Mouse (Mus musculus): ENCODE data around the gene Ugt1a9. TPM values are rescaled to one million over a fixed set of nuclear protein-coding genes. Genes with fewer than 3 reads are reported as not detected.

Ugt1a9 gene
- polyA plus RNA-seq, 1 experiment from 2014 or later = not detected

DNA sequence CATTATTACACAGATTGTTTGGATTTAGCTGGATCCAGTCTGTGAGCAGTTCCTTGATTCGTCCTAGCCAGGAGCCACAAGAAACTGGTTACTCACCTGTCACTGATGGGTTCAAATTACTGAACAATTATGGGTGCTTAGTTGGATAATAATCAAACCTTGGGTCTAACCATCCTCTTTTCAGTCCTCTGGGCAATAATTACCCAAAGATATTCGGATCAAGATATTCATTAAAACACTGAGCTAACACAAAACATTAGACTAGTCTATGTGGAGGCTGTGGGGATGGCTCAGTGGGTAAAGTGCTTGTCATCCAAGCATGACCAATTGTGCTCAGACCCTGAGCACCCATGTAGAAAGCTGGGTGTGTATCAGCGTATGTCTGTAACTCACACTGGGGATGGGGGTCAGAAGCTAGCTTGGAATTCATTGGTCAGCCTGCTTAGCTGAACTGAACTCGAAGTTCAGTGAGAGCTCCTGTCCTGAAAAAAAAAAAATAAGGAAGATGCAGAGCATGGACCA, 165.4 kb downstream of the Ugt1a9 start:
- no peak overlapping the region for H3K27ac ChIP-seq
- WGBS = 69% methylated on average over 4 of the region's 4 CpGs
- peaks cover 97% of the 10 kb centered on the region for H3K9me3 ChIP-seq
- no peak overlapping the region for H3K4me2 ChIP-seq (replicated peaks)
- H3K4me3 ChIP-seq = no peak overlapping the region
- no peak overlapping the region for H3K9ac ChIP-seq
- no peaks in the 10 kb centered on the region for H3K27me3 ChIP-seq (replicated peaks)
- ATAC-seq (ENCODE audit: low FRiP score, low read depth) = no peak
- no peaks in the 10 kb centered on the region for H3K36me3 ChIP-seq
- H3K4me1 ChIP-seq = no peaks in the 10 kb centered on the region

DNA sequence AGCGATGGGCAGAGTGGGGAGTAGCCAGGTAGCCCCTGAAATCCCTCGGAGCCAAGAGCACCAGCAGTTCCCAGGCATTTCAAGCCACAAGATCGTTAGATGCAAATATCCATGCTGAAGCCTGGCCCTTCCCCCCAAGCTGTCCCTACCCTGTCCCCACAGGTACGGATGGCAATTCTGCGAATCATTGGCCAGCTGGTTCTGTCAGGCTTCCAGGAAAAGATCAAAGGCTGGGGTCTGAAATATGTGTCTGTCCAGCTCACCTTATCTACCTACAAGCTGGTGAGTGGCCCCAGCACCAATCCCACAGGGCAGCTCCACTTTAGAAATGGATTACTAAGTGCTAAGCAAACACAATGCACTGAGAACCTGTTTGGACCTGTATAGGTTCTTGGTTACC, 166.7 kb downstream of the Ugt1a9 start:
- Histone ChIP-seq H3K4me2 (replicated peaks) (no peak overlapping the region), H3K36me3 (no peaks in the 10 kb centered on the region), H3K4me3 (no peak overlapping the region), H3K4me1 (no peaks in the 10 kb centered on the region), H3K9me3 (peaks cover 95% of the 10 kb centered on the region), H3K9ac (no peak overlapping the region), H3K27me3 (replicated peaks) (no peaks in the 10 kb centered on the region), H3K27ac (no peak overlapping the region)
- 81% methylated on average over 5 of the region's 5 CpGs for WGBS
- no peak for ATAC-seq (ENCODE audit: low FRiP score, low read depth)

DNA sequence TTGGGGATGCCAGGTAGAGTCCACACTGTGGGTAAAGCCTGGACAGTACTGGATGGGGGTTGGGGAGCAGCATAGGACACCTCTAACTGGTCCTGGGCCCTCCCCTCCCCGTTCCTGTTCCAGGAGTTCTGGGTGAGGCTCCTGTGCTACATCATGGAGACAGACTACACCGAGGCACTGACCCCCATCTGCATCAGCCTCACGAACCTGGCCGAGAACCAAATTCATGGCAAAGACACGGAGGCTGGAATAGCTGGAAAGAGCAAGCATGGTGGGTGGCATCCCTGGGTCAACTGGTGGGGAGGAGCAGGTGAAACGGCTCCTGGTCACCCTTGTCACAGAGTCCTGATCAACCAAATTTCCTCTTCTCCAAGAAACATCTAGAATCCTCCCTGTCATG, 168.2 kb downstream of the Ugt1a9 start:
- WGBS = 80% methylated on average over 6 of the region's 6 CpGs
- H3K4me2 ChIP-seq (replicated peaks) = no peak overlapping the region
- no peak for ATAC-seq (ENCODE audit: low FRiP score, low read depth)
- no peak overlapping the region for H3K9ac ChIP-seq
- H3K4me3 ChIP-seq = no peak overlapping the region
- H3K36me3 ChIP-seq = no peaks in the 10 kb centered on the region
- no peaks in the 10 kb centered on the region for H3K4me1 ChIP-seq
- H3K27me3 ChIP-seq (replicated peaks) = no peaks in the 10 kb centered on the region
- H3K9me3 ChIP-seq = peaks cover 93% of the 10 kb centered on the region
- H3K27ac ChIP-seq = no peak overlapping the region

DNA sequence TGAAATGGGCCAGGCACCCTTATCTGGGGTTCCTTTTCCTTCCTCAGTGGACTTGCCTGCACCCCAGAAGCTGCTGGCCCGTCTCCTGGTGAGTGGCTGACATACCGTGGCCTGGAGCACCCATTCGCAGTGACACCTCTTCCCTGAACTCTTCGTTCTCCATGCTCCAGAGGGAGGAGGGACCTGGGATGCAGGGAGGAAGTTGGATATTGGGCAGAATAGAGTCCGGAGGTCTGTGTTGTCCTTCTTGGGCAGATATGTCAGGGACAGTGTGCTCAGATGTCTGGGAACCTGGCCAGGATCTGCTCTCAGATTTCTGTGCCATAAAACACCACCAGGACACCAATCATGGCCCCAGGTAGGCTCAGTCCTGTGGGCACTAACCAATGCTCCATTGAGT, 169.5 kb downstream of the Ugt1a9 start:
- Histone ChIP-seq H3K27me3 (replicated peaks) (no peaks in the 10 kb centered on the region), H3K36me3 (no peaks in the 10 kb centered on the region), H3K27ac (no peak overlapping the region), H3K9me3 (peaks cover 93% of the 10 kb centered on the region), H3K4me2 (replicated peaks) (no peak overlapping the region), H3K4me3 (no peak overlapping the region), H3K9ac (no peak overlapping the region), H3K4me1 (no peaks in the 10 kb centered on the region)
- no peak for ATAC-seq (ENCODE audit: low FRiP score, low read depth)
- 73% methylated on average over 5 of the region's 5 CpGs for WGBS

DNA sequence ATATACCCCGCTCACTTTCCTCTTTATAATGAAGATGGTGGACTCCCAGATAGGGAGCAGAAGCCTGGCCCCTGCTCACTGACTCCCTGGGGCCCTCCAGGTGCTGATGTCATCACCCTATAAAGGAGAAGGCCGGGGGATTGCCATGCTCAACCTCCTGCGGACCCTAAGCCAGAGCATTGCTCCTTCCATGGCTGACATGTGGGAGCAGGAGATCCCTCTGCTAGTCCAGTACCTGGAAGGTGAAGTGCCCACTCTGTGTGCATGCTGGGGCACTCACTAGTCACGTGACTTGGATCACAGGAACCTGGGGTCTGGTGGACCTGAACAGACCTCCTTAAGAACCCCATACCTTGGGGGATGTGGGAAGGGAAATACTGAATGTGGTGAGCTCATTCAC, 170.0 kb downstream of the Ugt1a9 start:
- H3K27me3 ChIP-seq (replicated peaks) = no peaks in the 10 kb centered on the region
- H3K27ac ChIP-seq = no peak overlapping the region
- H3K4me3 ChIP-seq = no peak overlapping the region
- no peaks in the 10 kb centered on the region for H3K4me1 ChIP-seq
- no peak overlapping the region for H3K9ac ChIP-seq
- WGBS = 78% methylated on average over 4 of the region's 4 CpGs
- H3K9me3 ChIP-seq = peaks cover 93% of the 10 kb centered on the region
- H3K4me2 ChIP-seq (replicated peaks) = no peak overlapping the region
- no peak for ATAC-seq (ENCODE audit: low FRiP score, low read depth)
- H3K36me3 ChIP-seq = no peaks in the 10 kb centered on the region

DNA sequence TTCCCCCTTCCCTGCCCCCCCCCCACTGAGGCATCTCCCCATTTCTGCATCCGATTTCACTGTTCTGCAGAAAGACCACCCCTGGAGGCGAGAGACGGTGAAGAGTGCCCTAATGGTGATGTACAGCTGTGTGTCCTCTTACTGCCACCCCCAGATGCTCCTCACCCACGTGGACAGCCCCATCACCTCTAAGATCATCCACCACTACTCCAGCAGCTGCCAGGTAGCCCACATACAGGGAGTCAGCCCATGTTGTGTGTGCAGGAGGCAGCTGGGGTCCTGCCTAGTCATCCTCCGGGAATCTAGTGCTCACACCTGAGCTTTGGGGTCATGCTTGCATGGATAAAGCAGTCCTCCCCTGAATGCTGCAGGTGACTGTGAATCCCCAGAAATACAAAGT, 173.3 kb downstream of the Ugt1a9 start:
- no peak overlapping the region for H3K4me3 ChIP-seq
- peaks cover 96% of the 10 kb centered on the region for H3K9me3 ChIP-seq
- H3K9ac ChIP-seq = no peak overlapping the region
- no peak overlapping the region for H3K4me2 ChIP-seq (replicated peaks)
- no peaks in the 10 kb centered on the region for H3K27me3 ChIP-seq (replicated peaks)
- WGBS = 66% methylated on average over 5 of the region's 5 CpGs
- H3K36me3 ChIP-seq = no peaks in the 10 kb centered on the region
- H3K4me1 ChIP-seq = no peaks in the 10 kb centered on the region
- H3K27ac ChIP-seq = no peak overlapping the region
- no peak for ATAC-seq (ENCODE audit: low FRiP score, low read depth)

DNA sequence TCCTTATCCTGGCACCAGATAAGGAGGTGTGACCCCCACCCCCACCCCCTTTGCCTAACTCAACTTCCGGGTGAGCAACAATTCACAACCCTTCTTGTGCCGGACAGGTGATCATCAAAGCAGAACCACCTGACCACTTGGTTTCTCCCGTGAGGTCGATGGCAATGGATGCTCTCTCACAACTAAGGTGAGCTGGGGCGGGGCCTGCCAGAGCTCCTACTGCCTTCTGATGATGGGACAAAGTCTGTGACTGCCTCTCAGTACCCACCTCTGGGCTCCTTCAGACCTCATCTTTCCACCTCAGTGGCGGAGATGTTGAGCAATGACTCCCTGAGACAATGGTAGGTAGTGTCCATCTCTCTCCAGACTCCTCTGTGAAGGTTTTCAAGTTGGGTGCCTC, 175.3 kb downstream of the Ugt1a9 start:
- Histone ChIP-seq H3K4me3 (no peak overlapping the region), H3K9ac (no peak overlapping the region), H3K4me2 (replicated peaks) (no peak overlapping the region), H3K36me3 (no peaks in the 10 kb centered on the region), H3K4me1 (no peaks in the 10 kb centered on the region), H3K27me3 (replicated peaks) (no peaks in the 10 kb centered on the region), H3K9me3 (peaks cover 96% of the 10 kb centered on the region), H3K27ac (no peak overlapping the region)
- no peak for ATAC-seq (ENCODE audit: low FRiP score, low read depth)
- WGBS = 79% methylated on average over 6 of the region's 6 CpGs

DNA sequence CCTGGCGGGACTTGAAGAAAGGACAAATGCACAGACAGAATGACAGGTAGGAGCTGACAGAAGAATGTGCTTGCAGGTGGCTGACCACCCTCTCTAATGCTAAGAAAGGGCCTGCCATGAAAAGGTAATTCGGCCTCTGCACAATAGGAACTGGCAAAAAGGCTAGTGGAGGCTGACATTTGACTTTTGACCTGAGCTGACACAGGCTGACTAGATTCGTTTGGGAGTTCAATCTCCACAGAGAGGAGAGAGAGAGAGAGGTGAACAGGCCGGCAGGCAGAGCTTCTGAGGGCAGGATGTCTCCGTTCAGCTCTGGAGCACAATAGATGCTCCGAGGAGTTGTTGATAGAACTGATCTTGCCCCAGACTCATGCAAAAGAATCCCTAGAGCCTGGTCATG, 175.8 kb downstream of the Ugt1a9 start:
- Histone ChIP-seq H3K9me3 (peaks cover 96% of the 10 kb centered on the region), H3K9ac (no peak overlapping the region), H3K4me3 (no peak overlapping the region), H3K27me3 (replicated peaks) (no peaks in the 10 kb centered on the region), H3K4me1 (no peaks in the 10 kb centered on the region), H3K36me3 (no peaks in the 10 kb centered on the region), H3K4me2 (replicated peaks) (no peak overlapping the region), H3K27ac (no peak overlapping the region)
- WGBS = 48% methylated on average over 6 of the region's 6 CpGs
- ATAC-seq (ENCODE audit: low FRiP score, low read depth) = no peak

DNA sequence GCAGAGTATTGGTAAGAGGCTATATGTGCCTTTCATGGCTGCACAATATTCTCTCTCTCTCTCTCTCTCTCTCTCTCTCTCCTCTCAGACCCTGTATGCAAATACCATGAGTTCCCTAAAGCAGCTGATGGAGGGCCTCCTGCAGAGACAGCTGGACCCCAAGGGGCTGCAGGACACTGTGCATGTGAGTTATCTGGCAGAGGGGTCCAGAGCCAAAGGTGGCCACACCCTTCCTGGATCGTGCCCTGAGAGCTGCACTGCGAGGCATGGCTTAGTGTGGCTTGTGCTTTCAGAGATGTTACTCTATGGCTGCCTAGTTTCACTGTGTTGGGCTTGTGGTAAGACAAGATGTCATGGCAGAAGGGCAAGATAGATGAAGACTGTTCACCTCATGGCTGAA, 177.1 kb downstream of the Ugt1a9 start:
- H3K36me3 ChIP-seq = no peaks in the 10 kb centered on the region
- H3K4me3 ChIP-seq = no peak overlapping the region
- H3K9me3 ChIP-seq = peaks cover 95% of the 10 kb centered on the region
- H3K4me1 ChIP-seq = no peaks in the 10 kb centered on the region
- H3K9ac ChIP-seq = no peak overlapping the region
- no peaks in the 10 kb centered on the region for H3K27me3 ChIP-seq (replicated peaks)
- no peak for ATAC-seq (ENCODE audit: low FRiP score, low read depth)
- no peak overlapping the region for H3K27ac ChIP-seq
- 56% methylated on average over 2 of the region's 2 CpGs for WGBS
- no peak overlapping the region for H3K4me2 ChIP-seq (replicated peaks)

DNA sequence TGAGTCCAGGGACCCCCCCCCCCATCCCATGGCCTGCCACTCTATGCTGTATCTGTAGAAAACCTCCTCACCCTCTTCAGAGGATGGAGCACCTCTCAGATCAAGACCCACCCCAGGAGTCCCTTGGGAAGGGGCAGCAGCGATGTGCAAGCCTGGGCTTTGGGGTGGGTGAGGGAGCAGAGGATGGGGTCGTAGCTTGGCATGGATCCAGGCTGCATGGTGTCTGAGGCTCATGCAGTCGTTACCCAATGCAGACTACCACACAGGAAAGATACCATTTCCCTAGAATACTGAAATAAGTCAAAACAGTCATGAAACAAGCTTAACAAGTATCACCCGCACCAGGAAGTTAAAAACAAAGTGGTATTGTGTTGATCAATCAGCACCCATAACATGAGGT, 178.1 kb downstream of the Ugt1a9 start:
- H3K36me3 ChIP-seq = no peaks in the 10 kb centered on the region
- no peak for ATAC-seq (ENCODE audit: low FRiP score, low read depth)
- H3K4me1 ChIP-seq = no peaks in the 10 kb centered on the region
- peaks cover 97% of the 10 kb centered on the region for H3K9me3 ChIP-seq
- no peak overlapping the region for H3K4me3 ChIP-seq
- 69% methylated on average over 4 of the region's 4 CpGs for WGBS
- H3K9ac ChIP-seq = no peak overlapping the region
- H3K4me2 ChIP-seq (replicated peaks) = no peak overlapping the region
- no peaks in the 10 kb centered on the region for H3K27me3 ChIP-seq (replicated peaks)
- H3K27ac ChIP-seq = no peak overlapping the region

DNA sequence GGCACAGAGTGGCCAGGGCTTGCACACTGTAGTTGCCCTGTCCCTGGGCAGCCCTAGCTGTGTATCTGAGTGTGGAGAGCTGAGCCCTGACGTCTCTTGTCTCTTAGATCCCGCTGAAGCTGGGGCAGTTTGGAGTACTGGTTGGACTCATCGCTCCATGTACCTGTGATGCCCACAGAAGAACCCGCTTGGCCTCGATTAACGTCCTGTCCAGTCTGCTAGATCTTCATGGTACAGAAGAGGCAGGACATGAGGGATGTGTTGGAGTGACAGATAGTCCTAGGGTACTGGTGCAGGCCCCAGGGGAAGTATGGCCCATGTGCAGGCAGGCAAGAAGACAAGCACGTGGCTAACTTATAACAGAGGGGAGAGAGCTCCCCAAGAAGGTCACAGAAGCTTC, 179.0 kb downstream of the Ugt1a9 start:
- no peak for ATAC-seq (ENCODE audit: low FRiP score, low read depth)
- no peak overlapping the region for H3K9ac ChIP-seq

DNA sequence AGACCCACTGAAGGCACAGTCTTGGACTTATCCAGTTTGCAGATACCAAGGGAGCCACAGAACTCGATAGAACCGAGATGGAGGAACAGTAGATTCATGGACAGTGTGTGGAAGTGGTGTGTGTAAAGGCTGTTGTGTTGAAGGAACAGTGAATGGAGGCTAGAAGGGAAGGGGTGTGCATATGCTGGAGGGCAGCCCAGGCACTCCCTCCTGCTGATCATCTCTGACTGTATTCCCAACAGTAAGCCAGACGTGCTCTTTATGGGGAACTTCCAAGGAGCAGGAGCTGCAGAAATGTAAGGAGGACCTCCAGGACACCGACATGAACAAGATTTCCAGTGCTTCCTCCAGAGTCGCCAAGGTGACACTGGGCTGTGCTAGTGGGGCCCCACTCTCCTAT, 179.4 kb downstream of the Ugt1a9 start:
- no peak for ATAC-seq (ENCODE audit: low FRiP score, low read depth)
- Histone ChIP-seq H3K27me3 (replicated peaks) (no peaks in the 10 kb centered on the region), H3K4me1 (no peaks in the 10 kb centered on the region), H3K9me3 (peaks cover 97% of the 10 kb centered on the region), H3K27ac (no peak overlapping the region), H3K9ac (no peak overlapping the region), H3K4me2 (replicated peaks) (no peak overlapping the region), H3K4me3 (no peak overlapping the region), H3K36me3 (no peaks in the 10 kb centered on the region)
- WGBS = 83% methylated on average over 5 of the region's 5 CpGs

More for the DNA sequence above, 179.0 kb downstream of the Ugt1a9 start:
- H3K9me3 ChIP-seq = peaks cover 97% of the 10 kb centered on the region
- H3K4me2 ChIP-seq (replicated peaks) = no peak overlapping the region
- WGBS = 81% methylated on average over 7 of the region's 7 CpGs
- H3K27me3 ChIP-seq (replicated peaks) = no peaks in the 10 kb centered on the region
- H3K36me3 ChIP-seq = no peaks in the 10 kb centered on the region
- H3K4me1 ChIP-seq = no peaks in the 10 kb centered on the region
- H3K4me3 ChIP-seq = no peak overlapping the region
- no peak overlapping the region for H3K27ac ChIP-seq

DNA sequence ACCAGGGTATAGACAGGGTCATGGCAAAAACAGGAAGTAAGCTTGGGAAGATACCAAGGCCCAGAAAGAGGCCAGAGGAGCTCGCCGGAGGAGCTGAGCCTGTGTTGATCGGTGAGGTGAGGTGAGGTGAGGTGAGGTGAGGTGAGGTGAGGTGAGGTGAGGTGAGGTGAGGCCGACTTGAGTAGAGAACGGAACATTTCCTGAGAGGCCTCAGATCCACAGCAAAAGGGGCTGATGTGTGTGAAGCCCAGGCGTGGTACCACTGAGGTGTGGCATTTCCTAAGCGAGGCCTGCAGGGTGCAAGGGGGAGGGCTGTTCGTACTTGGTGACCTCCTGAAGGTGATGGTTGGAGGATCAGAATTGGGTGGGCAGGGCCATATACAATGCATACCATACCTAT, 182.5 kb downstream of the Ugt1a9 start:
- ATAC-seq (ENCODE audit: low FRiP score, low read depth) = no peak
- no peaks in the 10 kb centered on the region for H3K4me1 ChIP-seq
- H3K9ac ChIP-seq = no peak overlapping the region
- no peaks in the 10 kb centered on the region for H3K36me3 ChIP-seq
- no peak overlapping the region for H3K4me3 ChIP-seq
- H3K27ac ChIP-seq = no peak overlapping the region
- H3K27me3 ChIP-seq (replicated peaks) = no peaks in the 10 kb centered on the region
- WGBS = 78% methylated on average over 8 of the region's 8 CpGs
- no peak overlapping the region for H3K4me2 ChIP-seq (replicated peaks)
- peaks cover 97% of the 10 kb centered on the region for H3K9me3 ChIP-seq
